Mouse (Mus musculus): ENCODE measurements around the gene Olfr905. TPM values are rescaled to one million over a fixed set of nuclear protein-coding genes. Genes with fewer than 3 reads are reported as not detected.

Gene Olfr905
- not detected in 2 replicates for polyA plus RNA-seq (2014; fragmentation: Nextera tagmentation; extraction: Ambion mirVana)

GRCm38 (mm10) chr9:38470807-38471206, at the start of gene Olfr905:
Gene Olfr905, plus strand, starts transcription at chr9:38471107.
- H3K9ac ChIP-seq (ENCODE audit: low read length): no peak within 1 kb of the TSS
- no peaks in the 10 kb centered on the region for H3K4me1 ChIP-seq (replicated peaks; ENCODE audit: control insufficient read depth, insufficient read depth, low read length)
- no peaks in the 10 kb centered on the region for H3K9me3 ChIP-seq (ENCODE audit: control insufficient read depth, low read length)
- H3K4me2 ChIP-seq (ENCODE audit: low read length): no peak within 1 kb of the TSS
- DNase-seq (ENCODE audit: low spot score) (no peak), ATAC-seq (replicated peaks; ENCODE audit: low FRiP score, low TSS enrichment, low read depth) (no peak)
- no peaks in the 10 kb centered on the region for H3K27me3 ChIP-seq (replicated peaks; ENCODE audit: control insufficient read depth, insufficient read depth, low read length)
- H3K27ac ChIP-seq (ENCODE audit: low read depth): no peak within 1 kb of the TSS
- H3K36me3 ChIP-seq (ENCODE audit: control insufficient read depth, insufficient read depth, low read length): no peaks in the 10 kb centered on the region
- H3K4me3 ChIP-seq (ENCODE audit: low read depth, low read length): no peak within 1 kb of the TSS

- ATAC-seq (replicated peaks; ENCODE audit: low FRiP score, low TSS enrichment, low read depth): no peak
- Histone ChIP-seq H3K9me3 (ENCODE audit: control insufficient read depth, low read length) (no peaks in the 10 kb centered on the region), H3K27me3 (replicated peaks; ENCODE audit: control insufficient read depth, insufficient read depth, low read length) (no peaks in the 10 kb centered on the region), H3K4me3 (ENCODE audit: low read depth, low read length) (no peak overlapping the region), H3K9ac (ENCODE audit: low read length) (no peak overlapping the region), H3K36me3 (ENCODE audit: control insufficient read depth, insufficient read depth, low read length) (no peaks in the 10 kb centered on the region), H3K4me1 (replicated peaks; ENCODE audit: control insufficient read depth, insufficient read depth, low read length) (no peaks in the 10 kb centered on the region), H3K27ac (ENCODE audit: low read depth) (no peak overlapping the region), H3K4me2 (ENCODE audit: low read length) (no peak overlapping the region)
- DNase-seq (ENCODE audit: low spot score): no peak
Measured at GRCm38 (mm10) chr9:38423801-38424200, 47.1 kb upstream of the Olfr905 start.

- Histone ChIP-seq H3K9ac (ENCODE audit: low read length) (no peak overlapping the region), H3K9me3 (ENCODE audit: control insufficient read depth, low read length) (no peaks in the 10 kb centered on the region), H3K27me3 (replicated peaks; ENCODE audit: control insufficient read depth, insufficient read depth, low read length) (no peaks in the 10 kb centered on the region), H3K4me2 (ENCODE audit: low read length) (no peak overlapping the region), H3K4me1 (replicated peaks; ENCODE audit: control insufficient read depth, insufficient read depth, low read length) (no peaks in the 10 kb centered on the region), H3K27ac (ENCODE audit: low read depth) (no peak overlapping the region), H3K36me3 (ENCODE audit: control insufficient read depth, insufficient read depth, low read length) (no peaks in the 10 kb centered on the region), H3K4me3 (ENCODE audit: low read depth, low read length) (no peak overlapping the region)
- DNase-seq (ENCODE audit: low spot score): no peak
- ATAC-seq (replicated peaks; ENCODE audit: low FRiP score, low TSS enrichment, low read depth): no peak
- 41% methylated on average over 1 of the region's 1 CpGs for WGBS
Measured at GRCm38 (mm10) chr9:38427026-38427425, 43.9 kb upstream of the Olfr905 start.

GRCm38 (mm10) chr9:38429155-38429554, 41.8 kb upstream of the Olfr905 start, which contains the start of gene Olfr901:
Gene Olfr901, plus strand, starts transcription at chr9:38429455.
- DNase-seq (ENCODE audit: low spot score) (no peak), ATAC-seq (replicated peaks; ENCODE audit: low FRiP score, low TSS enrichment, low read depth) (no peak)
- Histone ChIP-seq H3K36me3 (ENCODE audit: control insufficient read depth, insufficient read depth, low read length) (no peaks in the 10 kb centered on the region), H3K4me3 (ENCODE audit: low read depth, low read length) (no peak within 1 kb of the TSS), H3K9ac (ENCODE audit: low read length) (no peak within 1 kb of the TSS), H3K4me1 (replicated peaks; ENCODE audit: control insufficient read depth, insufficient read depth, low read length) (no peaks in the 10 kb centered on the region), H3K4me2 (ENCODE audit: low read length) (no peak within 1 kb of the TSS), H3K27me3 (replicated peaks; ENCODE audit: control insufficient read depth, insufficient read depth, low read length) (no peaks in the 10 kb centered on the region), H3K9me3 (ENCODE audit: control insufficient read depth, low read length) (no peaks in the 10 kb centered on the region), H3K27ac (ENCODE audit: low read depth) (no peak within 1 kb of the TSS)
- 90% methylated on average over 1 of the region's 1 CpGs for WGBS

GRCm38 (mm10) chr9:38447352-38447751, 23.6 kb upstream of the Olfr905 start, which contains the start of gene Olfr902:
Gene Olfr902, plus strand, starts transcription at chr9:38447652.
- Histone ChIP-seq H3K27me3 (replicated peaks; ENCODE audit: control insufficient read depth, insufficient read depth, low read length) (no peaks in the 10 kb centered on the region), H3K4me3 (ENCODE audit: low read depth, low read length) (no peak within 1 kb of the TSS), H3K36me3 (ENCODE audit: control insufficient read depth, insufficient read depth, low read length) (no peaks in the 10 kb centered on the region), H3K27ac (ENCODE audit: low read depth) (no peak within 1 kb of the TSS), H3K4me2 (ENCODE audit: low read length) (no peak within 1 kb of the TSS), H3K9ac (ENCODE audit: low read length) (no peak within 1 kb of the TSS), H3K4me1 (replicated peaks; ENCODE audit: control insufficient read depth, insufficient read depth, low read length) (no peaks in the 10 kb centered on the region), H3K9me3 (ENCODE audit: control insufficient read depth, low read length) (no peaks in the 10 kb centered on the region)
- no peak for DNase-seq (ENCODE audit: low spot score)
- WGBS: 90% methylated on average over 5 of the region's 5 CpGs
- ATAC-seq (replicated peaks; ENCODE audit: low FRiP score, low TSS enrichment, low read depth): no peak

DNA sequence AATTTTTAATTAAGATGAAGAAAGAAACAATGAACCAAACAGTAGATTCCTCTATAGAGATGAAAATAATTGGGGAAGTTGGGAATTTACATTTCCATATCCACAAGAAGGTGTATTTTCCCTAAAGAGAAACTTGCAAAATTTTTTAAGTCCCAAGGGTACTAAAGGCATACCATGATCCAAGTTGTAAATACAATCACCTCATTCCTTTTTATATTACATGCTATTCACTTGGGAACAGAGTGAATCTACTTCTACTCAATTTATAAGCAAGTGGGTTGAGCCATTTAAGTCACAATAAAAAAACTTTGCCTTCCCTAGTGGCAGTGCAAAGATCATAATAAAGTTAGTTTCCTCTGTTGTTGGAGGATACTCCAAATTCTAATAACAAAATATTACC, 8.1 kb upstream of the Olfr905 start, which contains the start of gene Olfr904:
Gene Olfr904, plus strand, starts transcription at position 301 of the 400 bp plus-strand sequence.
- H3K4me3 ChIP-seq (ENCODE audit: low read depth, low read length): no peak within 1 kb of the TSS
- no peaks in the 10 kb centered on the region for H3K27me3 ChIP-seq (replicated peaks; ENCODE audit: control insufficient read depth, insufficient read depth, low read length)
- no peak for ATAC-seq (replicated peaks; ENCODE audit: low FRiP score, low TSS enrichment, low read depth)
- no peak within 1 kb of the TSS for H3K9ac ChIP-seq (ENCODE audit: low read length)
- no peaks in the 10 kb centered on the region for H3K36me3 ChIP-seq (ENCODE audit: control insufficient read depth, insufficient read depth, low read length)
- no peak within 1 kb of the TSS for H3K4me2 ChIP-seq (ENCODE audit: low read length)
- H3K4me1 ChIP-seq (replicated peaks; ENCODE audit: control insufficient read depth, insufficient read depth, low read length): no peaks in the 10 kb centered on the region
- no peak within 1 kb of the TSS for H3K27ac ChIP-seq (ENCODE audit: low read depth)
- DNase-seq (ENCODE audit: low spot score): no peak
- H3K9me3 ChIP-seq (ENCODE audit: control insufficient read depth, low read length): no peaks in the 10 kb centered on the region

DNA sequence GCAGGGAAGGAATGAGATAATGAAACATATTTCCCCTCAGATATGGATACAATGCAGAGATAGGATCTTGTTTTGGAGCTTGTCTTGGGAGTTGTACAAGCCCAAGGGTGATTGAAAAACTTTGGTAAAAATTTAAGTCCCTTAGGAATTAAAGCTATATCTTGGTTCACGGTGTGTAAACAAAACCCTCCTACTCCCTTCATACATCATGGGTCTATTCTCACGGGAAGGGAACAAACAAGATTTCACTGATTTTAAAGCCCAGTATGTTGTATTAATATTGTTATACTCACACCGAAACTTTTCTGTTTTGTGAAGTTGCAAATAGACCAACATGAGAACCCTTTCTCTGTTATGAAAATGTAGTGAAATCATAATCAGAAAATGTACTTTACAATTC, 15.9 kb downstream of the Olfr905 start, which contains the start of gene Olfr906:
Gene Olfr906, plus strand, starts transcription at position 301 of the 400 bp plus-strand sequence.
- 76% methylated on average over 3 of the region's 3 CpGs for WGBS
- Histone ChIP-seq H3K9me3 (ENCODE audit: control insufficient read depth, low read length) (no peaks in the 10 kb centered on the region), H3K4me2 (ENCODE audit: low read length) (no peak within 1 kb of the TSS), H3K4me3 (ENCODE audit: low read depth, low read length) (no peak within 1 kb of the TSS), H3K4me1 (replicated peaks; ENCODE audit: control insufficient read depth, insufficient read depth, low read length) (no peaks in the 10 kb centered on the region), H3K27me3 (replicated peaks; ENCODE audit: control insufficient read depth, insufficient read depth, low read length) (no peaks in the 10 kb centered on the region), H3K36me3 (ENCODE audit: control insufficient read depth, insufficient read depth, low read length) (no peaks in the 10 kb centered on the region), H3K9ac (ENCODE audit: low read length) (no peak within 1 kb of the TSS), H3K27ac (ENCODE audit: low read depth) (no peak within 1 kb of the TSS)
- DNase-seq (ENCODE audit: low spot score) (no peak), ATAC-seq (replicated peaks; ENCODE audit: low FRiP score, low TSS enrichment, low read depth) (no peak)

GRCm38 (mm10) chr9:38495501-38495900, 24.6 kb downstream of the Olfr905 start, which contains the start of gene Olfr907:
Gene Olfr907, plus strand, starts transcription at chr9:38495801.
- H3K9ac ChIP-seq (ENCODE audit: low read length): no peak within 1 kb of the TSS
- H3K4me1 ChIP-seq (replicated peaks; ENCODE audit: control insufficient read depth, insufficient read depth, low read length): no peaks in the 10 kb centered on the region
- WGBS: 86% methylated on average over 2 of the region's 2 CpGs
- H3K27me3 ChIP-seq (replicated peaks; ENCODE audit: control insufficient read depth, insufficient read depth, low read length): no peaks in the 10 kb centered on the region
- no peaks in the 10 kb centered on the region for H3K36me3 ChIP-seq (ENCODE audit: control insufficient read depth, insufficient read depth, low read length)
- H3K9me3 ChIP-seq (ENCODE audit: control insufficient read depth, low read length): no peaks in the 10 kb centered on the region
- H3K4me2 ChIP-seq (ENCODE audit: low read length): no peak within 1 kb of the TSS
- ATAC-seq (replicated peaks; ENCODE audit: low FRiP score, low TSS enrichment, low read depth): no peak
- DNase-seq (ENCODE audit: low spot score): no peak
- H3K27ac ChIP-seq (ENCODE audit: low read depth): no peak within 1 kb of the TSS
- no peak within 1 kb of the TSS for H3K4me3 ChIP-seq (ENCODE audit: low read depth, low read length)

DNA sequence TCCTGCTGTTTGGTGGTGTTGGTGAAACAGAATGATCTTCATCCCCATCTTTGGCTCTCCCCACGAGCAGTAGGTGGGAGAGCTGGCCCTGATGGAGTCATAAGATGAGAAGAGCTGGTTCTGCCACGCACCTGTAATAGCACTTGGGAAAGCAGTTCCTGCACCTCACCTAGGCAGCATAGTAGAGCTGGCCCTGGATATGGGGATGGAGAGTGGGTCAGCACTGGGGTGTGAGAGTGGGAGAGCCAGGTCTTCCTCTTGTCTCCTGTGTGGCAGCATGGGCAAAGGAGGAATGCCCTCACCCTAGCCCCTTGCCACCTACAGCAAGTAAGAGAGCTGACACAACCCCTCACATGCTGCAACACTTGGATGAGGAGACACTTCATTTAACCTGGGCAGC, 41.4 kb downstream of the Olfr905 start:
- Histone ChIP-seq H3K4me1 (replicated peaks; ENCODE audit: control insufficient read depth, insufficient read depth, low read length) (no peaks in the 10 kb centered on the region), H3K9ac (ENCODE audit: low read length) (no peak overlapping the region), H3K27ac (ENCODE audit: low read depth) (no peak overlapping the region), H3K4me2 (ENCODE audit: low read length) (no peak overlapping the region), H3K4me3 (ENCODE audit: low read depth, low read length) (no peak overlapping the region), H3K36me3 (ENCODE audit: control insufficient read depth, insufficient read depth, low read length) (no peaks in the 10 kb centered on the region), H3K27me3 (replicated peaks; ENCODE audit: control insufficient read depth, insufficient read depth, low read length) (no peaks in the 10 kb centered on the region), H3K9me3 (ENCODE audit: control insufficient read depth, low read length) (no peaks in the 10 kb centered on the region)
- 58% methylated on average over 2 of the region's 2 CpGs for WGBS
- ATAC-seq (replicated peaks; ENCODE audit: low FRiP score, low TSS enrichment, low read depth) (no peak), DNase-seq (ENCODE audit: low spot score) (no peak)

All from intestine, embryonic 14.5 days (tissue).